Mouse (Mus musculus): ENCODE data around the gene Klhl6.

Gene Klhl6

DNA sequence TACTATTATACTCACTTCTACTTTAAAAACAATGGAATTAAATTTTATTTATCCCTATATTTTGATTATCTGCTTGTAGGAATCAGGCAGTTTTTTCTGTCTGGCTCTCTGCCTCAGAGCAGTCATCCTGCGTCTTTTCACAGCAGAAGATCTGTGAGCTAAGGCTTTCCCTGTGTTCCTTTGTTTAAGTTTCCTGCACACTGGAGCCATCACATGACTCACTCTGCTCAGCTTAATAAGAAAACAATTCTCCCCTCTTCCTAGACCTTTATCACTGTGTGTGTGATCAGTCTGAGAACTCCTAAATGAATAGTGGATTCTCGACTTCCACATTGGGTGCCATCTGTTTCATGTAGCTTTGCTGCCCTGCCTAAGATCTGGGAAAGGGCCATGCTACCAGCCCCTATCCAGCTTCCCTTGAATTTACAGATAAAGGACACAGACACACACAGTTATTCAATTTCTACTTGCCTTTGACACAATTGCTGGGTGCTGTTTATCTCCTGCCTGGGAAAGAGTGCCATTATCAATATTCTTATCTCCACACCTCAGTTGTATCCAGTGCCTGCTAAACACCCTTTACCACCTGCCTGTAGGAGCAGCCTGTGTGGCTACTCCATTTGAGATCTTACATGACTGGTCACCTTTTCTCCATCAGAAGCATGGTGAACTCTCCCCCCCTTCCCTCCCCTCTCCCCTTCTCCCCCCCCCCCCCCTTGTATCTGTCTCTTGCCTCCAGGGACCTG is 77.9 kb downstream of the Klhl6 start:
- in situ Hi-C loops (cut with MboI; ENCODE audit: low pct_unique_long_range_greater_than_20kb in 1 of 2, low sequenced_read_pairs in 2 of 2, unreplicated experiment in 1 of 2): no loop called here

DNA sequence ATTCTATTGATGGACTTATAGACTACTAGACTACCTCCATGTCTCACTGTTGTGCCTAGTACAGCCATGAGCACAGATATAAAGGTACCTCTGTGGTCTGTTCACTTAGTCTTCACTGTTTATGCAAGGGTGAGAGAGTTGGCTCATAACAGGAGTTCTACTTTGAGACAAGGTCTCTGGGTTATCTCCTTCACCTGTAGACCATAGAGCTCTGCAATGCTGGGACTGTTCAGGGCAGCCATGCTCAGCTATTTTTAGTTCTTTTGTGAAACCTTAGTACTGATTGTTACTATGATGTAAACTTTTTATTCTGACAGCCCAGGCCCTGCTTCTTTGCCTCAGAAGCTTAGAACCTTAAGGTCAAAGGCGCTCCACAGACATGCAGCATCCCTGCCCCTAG is 79.0 kb downstream of the Klhl6 start:
- in situ Hi-C loops (cut with MboI; ENCODE audit: low pct_unique_long_range_greater_than_20kb in 1 of 2, low sequenced_read_pairs in 2 of 2, unreplicated experiment in 1 of 2): no loop called here

All from mouse embryonic stem cell (cell line).